Mouse (Mus musculus) kidney, postnatal 14 days (tissue): ENCODE data around the gene Adam3.

Experiments
- DNase-seq: peaks from one replicate; pipeline ENCODE4 v3.0.0; 2022; ENCODE audit warnings: mixed read lengths

Adam3 gene

DNA sequence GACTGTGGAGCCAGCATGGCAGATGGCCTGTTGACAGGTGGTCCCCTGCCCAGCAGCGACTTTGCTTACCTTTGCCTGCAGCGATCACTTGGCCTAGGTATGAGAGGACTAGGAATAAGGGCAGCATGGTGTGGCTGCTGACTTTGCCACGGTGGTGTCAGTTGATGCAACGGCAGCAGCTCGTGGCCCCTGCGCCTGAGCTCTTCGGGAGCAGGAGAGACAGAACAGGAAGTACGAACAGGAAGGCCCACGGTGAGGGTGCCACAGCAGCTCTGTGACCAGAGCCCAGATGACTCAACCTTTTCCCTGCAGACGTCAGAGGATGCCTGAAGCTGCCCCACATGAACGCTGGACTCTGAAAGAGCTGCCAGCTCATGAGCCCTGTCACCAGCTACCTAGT lies at the start of gene Adam3:
Gene Adam3, minus strand, starts transcription at position 223 of the 400 bp plus-strand sequence.
- no peak for DNase-seq

DNA sequence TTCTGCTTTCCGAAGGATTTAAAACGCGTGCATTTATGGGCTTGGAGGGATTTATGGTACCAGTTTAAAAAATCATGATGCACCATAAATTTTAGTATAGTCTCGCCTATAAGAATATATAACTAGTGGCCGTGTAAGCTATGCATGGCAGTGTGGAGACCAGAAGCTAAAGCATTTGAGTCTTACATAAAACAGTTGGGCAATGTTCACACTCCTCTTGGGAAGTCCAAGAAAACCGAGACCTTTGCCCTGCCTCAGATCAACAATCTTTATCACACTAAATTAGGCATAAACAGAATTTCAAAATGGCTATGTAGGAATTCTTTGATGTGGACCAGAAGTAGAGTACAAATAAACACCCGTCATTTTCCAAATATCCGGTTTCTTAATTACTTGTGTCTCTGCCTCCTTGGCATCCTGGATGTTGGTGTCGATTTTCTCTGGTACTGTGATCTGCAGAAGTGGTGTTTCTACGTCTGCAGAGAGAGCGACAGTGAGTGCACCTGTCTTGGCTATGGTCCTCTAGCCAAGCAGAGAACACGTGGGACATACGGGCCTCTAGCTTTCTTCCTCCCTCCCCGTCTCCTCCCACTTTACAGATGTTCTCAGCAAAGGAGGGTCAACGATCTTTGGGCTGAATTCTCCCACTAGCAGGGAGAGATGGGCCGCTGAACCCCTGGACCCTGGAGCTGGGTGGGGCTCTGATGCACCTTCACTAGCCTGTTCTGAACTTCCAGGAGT lies 596 bp downstream of the Adam3 start:
- no peak for DNase-seq
